Mouse (Mus musculus) myocyte (in vitro differentiated cells): Measurements from ENCODE around the gene Sipa1l1.

Experiments
- E2F4 ChIP-seq: IDR thresholded peaks from one replicate; pipeline ENCODE4 v1.6.1; 2011; ENCODE audit warnings: mild to moderate bottlenecking, control low read depth, moderate library complexity; ENCODE audit not compliant: insufficient read depth
- MAX ChIP-seq: IDR thresholded peaks from one replicate; pipeline ENCODE4 v1.6.1; 2011; ENCODE audit warnings: low read depth, mild to moderate bottlenecking, control low read depth
- MYOD1 ChIP-seq, 3 experiments: IDR thresholded peaks; one replicate each; pipeline ENCODE4 v1.6.1; 2011; ENCODE audit warnings: control low read depth in 2 of 3, low read depth in 2 of 3, mild to moderate bottlenecking in 2 of 3, moderate library complexity in 1 of 3; ENCODE audit not compliant: insufficient read length in 2 of 3, control insufficient read depth in 1 of 3
- POLR2A ChIP-seq: IDR thresholded peaks from one replicate; pipeline ENCODE4 v1.6.1; 2011; ENCODE audit warnings: low read depth, mild to moderate bottlenecking, control low read depth, moderate library complexity; ENCODE audit not compliant: insufficient read length
- POLR2AphosphoS2 ChIP-seq: IDR thresholded peaks from one replicate; pipeline ENCODE4 v1.6.1; 2011; ENCODE audit warnings: low read depth, control low read depth; ENCODE audit not compliant: insufficient read length
- REST ChIP-seq: IDR thresholded peaks from one replicate; pipeline ENCODE4 v1.6.1; 2011; ENCODE audit warnings: mild to moderate bottlenecking, control low read depth, moderate library complexity; ENCODE audit not compliant: insufficient read depth, insufficient read length
- TCF12 ChIP-seq: IDR thresholded peaks from one replicate; pipeline ENCODE4 v1.6.1; 2011; ENCODE audit warnings: mild to moderate bottlenecking, control low read depth; ENCODE audit not compliant: poor library complexity, insufficient read depth, severe bottlenecking
- USF1 ChIP-seq: IDR thresholded peaks from one replicate; pipeline ENCODE4 v1.6.1; 2011; ENCODE audit warnings: low read depth, mild to moderate bottlenecking, control low read depth, moderate library complexity

- TF ChIP-seq POLR2A (no peak), POLR2AphosphoS2 (no peak), E2F4 (no peak), MAX (no peak), TCF12 (peak; percentile 94), USF1 (no peak), MYOD1 (IDR thresholded peaks at IDR 0.05; ENCODE audit: control insufficient read depth in 1 of 3, insufficient read length in 2 of 3, low read depth in 2 of 3) (peak; percentile 52 to 94 (median 92)), REST (no peak)
Observed at GRCm38 (mm10) chr12:82271447-82271846, 102.3 kb downstream of the Sipa1l1 start.
